Mouse (Mus musculus): Measurements from ENCODE around the gene Fbxo45.

Fbxo45 gene

DNA sequence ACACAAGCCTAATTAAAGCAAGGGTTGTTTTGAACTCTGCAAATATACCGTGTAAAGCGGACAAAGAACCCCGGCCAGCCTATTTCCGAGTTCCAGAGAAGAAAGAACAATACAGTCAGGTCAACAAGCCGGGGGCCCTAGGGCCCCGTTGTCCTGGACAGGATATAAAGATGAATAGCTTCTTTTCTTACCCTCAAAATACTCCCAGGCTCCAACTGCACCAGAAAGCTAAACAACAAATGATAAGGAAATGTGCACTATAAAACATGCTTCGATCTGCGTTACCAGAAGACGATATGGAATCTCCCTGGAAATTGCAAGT, 46.0 kb downstream of the Fbxo45 start:
- no peak for DNase-seq

DNA sequence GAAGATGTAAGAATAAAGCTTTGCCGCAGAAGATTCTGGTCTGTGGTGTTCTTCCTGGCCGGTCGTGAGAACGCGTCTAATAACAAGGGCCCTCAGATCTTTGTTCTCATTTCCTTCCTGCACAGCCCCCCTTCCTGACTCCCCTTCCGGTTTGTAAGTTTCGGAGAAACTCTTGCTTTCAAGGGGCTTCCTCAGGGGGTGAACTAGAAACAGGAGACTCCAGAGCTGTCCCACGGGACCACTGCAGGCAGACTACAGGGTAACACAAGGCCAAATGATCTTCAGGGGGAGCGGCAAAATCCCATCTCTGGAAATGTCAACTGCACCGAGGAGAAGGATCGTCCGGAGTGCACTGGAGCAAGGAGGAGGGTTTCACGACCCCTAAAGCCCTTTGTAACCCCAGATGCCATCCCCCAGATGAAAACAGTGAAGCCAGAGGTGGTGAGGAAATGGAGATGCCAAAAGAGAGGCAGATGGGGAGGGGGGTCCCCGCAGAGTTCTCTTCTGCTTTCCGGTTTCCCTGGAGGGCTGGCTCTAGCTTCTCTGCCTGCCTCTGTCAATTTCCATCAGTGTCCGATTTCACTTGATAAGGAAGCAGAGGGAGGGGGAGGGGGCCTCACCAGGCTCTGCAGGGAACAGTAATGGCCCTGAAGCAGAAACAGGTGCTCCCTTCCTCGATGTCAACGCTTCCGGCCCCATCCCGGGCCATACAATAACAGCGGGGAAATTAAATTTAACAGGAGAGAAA, 46.5 kb downstream of the Fbxo45 start:
- peak; percentile 69 to 73 for DNase-seq

DNA sequence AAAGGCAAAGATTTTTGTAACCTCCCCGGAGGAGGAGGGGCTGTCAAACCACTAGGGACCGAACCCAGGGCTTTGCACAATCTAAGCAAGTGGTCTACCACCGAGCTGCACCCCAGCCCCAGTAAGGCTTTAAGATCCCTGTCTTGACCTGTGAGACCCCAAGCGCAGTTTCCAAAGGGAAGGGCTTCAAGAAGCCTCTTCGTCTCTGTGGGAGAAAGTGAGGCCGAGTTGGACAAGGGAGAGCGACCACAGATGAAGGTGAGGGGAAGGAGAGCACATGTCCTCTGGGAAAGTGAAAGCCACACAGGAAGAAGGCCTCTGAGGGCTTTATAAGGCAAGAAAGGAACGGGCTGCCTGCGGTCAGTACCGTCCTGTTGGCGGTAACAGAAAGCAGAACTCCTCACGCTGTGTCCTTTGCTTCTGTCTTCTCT, 56.9 kb downstream of the Fbxo45 start:
- peak; percentile 67 to 72 for DNase-seq

- peak; percentile 23 to 24 for DNase-seq
These were observed 57.8 kb downstream of the Fbxo45 start for GRCm38 (mm10) chr16:32189109-32189508.

- no peak for DNase-seq
These were observed 60.9 kb downstream of the Fbxo45 start for GRCm38 (mm10) chr16:32186056-32186455.

Data from B cell, adult 2 months (primary cell).